Mouse (Mus musculus): ENCODE measurements around the gene Gabrd. TPM values are rescaled to one million over a fixed set of nuclear protein-coding genes. Genes with fewer than 3 reads are reported as not detected.

The Gabrd gene
- total and polyA plus RNA-seq, 2 experiments from 2014 or later, result 0.29 to 0.42 TPM

- Histone ChIP-seq H3K4me1 (ENCODE audit: insufficient read depth, low read length) (no peaks in the 10 kb centered on the region), H3K9ac (replicated peaks; ENCODE audit: low read length) (no peak overlapping the region), H3K27ac (no peak overlapping the region), H3K27me3 (ENCODE audit: insufficient read depth, low read length) (peaks cover 58% of the 10 kb centered on the region), H3K4me2 (ENCODE audit: low read depth, low read length) (no peak overlapping the region), H3K36me3 (ENCODE audit: insufficient read depth, low read length) (no peaks in the 10 kb centered on the region), H3K9me3 (ENCODE audit: low read length) (no peaks in the 10 kb centered on the region), H3K4me3 (ENCODE audit: low read length) (no peak overlapping the region)
- no peak for TF ChIP-seq CTCF (IDR thresholded peaks at IDR 0.05; ENCODE audit: low read depth)
- WGBS, result 49% methylated on average over 12 of the region's 12 CpGs
- DNase-seq (ENCODE audit: low spot score) (no peak), ATAC-seq (no peak)
These were observed 38.1 kb downstream of the Gabrd start for GRCm38 (mm10) chr4:155359560-155360464.

- Histone ChIP-seq H3K4me1 (ENCODE audit: insufficient read depth, low read length) (no peaks in the 10 kb centered on the region), H3K27me3 (ENCODE audit: insufficient read depth, low read length) (peaks cover 41% of the 10 kb centered on the region), H3K36me3 (ENCODE audit: insufficient read depth, low read length) (no peaks in the 10 kb centered on the region), H3K27ac (no peak overlapping the region), H3K4me2 (ENCODE audit: low read depth, low read length) (no peak overlapping the region), H3K9ac (replicated peaks; ENCODE audit: low read length) (no peak overlapping the region), H3K9me3 (ENCODE audit: low read length) (no peaks in the 10 kb centered on the region), H3K4me3 (ENCODE audit: low read length) (no peak overlapping the region)
- DNase-seq (ENCODE audit: low spot score) (no peak), ATAC-seq (no peak)
- WGBS, result 57% methylated on average over 2 of the region's 2 CpGs
- peak; percentile 30 for TF ChIP-seq CTCF (IDR thresholded peaks at IDR 0.05; ENCODE audit: low read depth)
These were observed 40.3 kb downstream of the Gabrd start for GRCm38 (mm10) chr4:155357601-155358000.

GRCm38 (mm10) chr4:155356354-155356753 is 41.6 kb downstream of the Gabrd start:
- H3K36me3 ChIP-seq (ENCODE audit: insufficient read depth, low read length), result no peaks in the 10 kb centered on the region
- H3K9ac ChIP-seq (replicated peaks; ENCODE audit: low read length), result no peak overlapping the region
- DNase-seq (ENCODE audit: low spot score) (no peak), ATAC-seq (no peak)
- 89% methylated on average over 10 of the region's 10 CpGs for WGBS
- H3K4me3 ChIP-seq (ENCODE audit: low read length), result no peak overlapping the region
- no peak for TF ChIP-seq CTCF (IDR thresholded peaks at IDR 0.05; ENCODE audit: low read depth)
- no peak overlapping the region for H3K27ac ChIP-seq
- H3K9me3 ChIP-seq (ENCODE audit: low read length), result no peaks in the 10 kb centered on the region
- H3K27me3 ChIP-seq (ENCODE audit: insufficient read depth, low read length), result peaks cover 29% of the 10 kb centered on the region
- H3K4me2 ChIP-seq (ENCODE audit: low read depth, low read length), result no peak overlapping the region
- no peaks in the 10 kb centered on the region for H3K4me1 ChIP-seq (ENCODE audit: insufficient read depth, low read length)

- no peak for TF ChIP-seq CTCF (IDR thresholded peaks at IDR 0.05; ENCODE audit: low read depth)
- no peak overlapping the region for H3K27ac ChIP-seq
- no peaks in the 10 kb centered on the region for H3K4me1 ChIP-seq (ENCODE audit: insufficient read depth, low read length)
- DNase-seq (ENCODE audit: low spot score) (no peak), ATAC-seq (no peak)
- H3K9me3 ChIP-seq (ENCODE audit: low read length), result no peaks in the 10 kb centered on the region
- no peak overlapping the region for H3K9ac ChIP-seq (replicated peaks; ENCODE audit: low read length)
- WGBS, result 85% methylated on average over 7 of the region's 7 CpGs
- H3K4me3 ChIP-seq (ENCODE audit: low read length), result no peak overlapping the region
- peaks cover 12% of the 10 kb centered on the region; the same call in 1 of the 2 replicates for H3K27me3 ChIP-seq (ENCODE audit: insufficient read depth, low read length)
- no peaks in the 10 kb centered on the region for H3K36me3 ChIP-seq (ENCODE audit: insufficient read depth, low read length)
- H3K4me2 ChIP-seq (ENCODE audit: low read depth, low read length), result no peak overlapping the region
These were observed 43.4 kb downstream of the Gabrd start for GRCm38 (mm10) chr4:155354546-155354945.

- Histone ChIP-seq H3K27me3 (ENCODE audit: insufficient read depth, low read length) (0 out of 2 replicates have a peak, but pooled peaks cover 7% of the 10 kb centered on the region), H3K9ac (replicated peaks; ENCODE audit: low read length) (no peak overlapping the region)
These were observed 43.9 kb downstream of the Gabrd start for GRCm38 (mm10) chr4:155354035-155354434.

GRCm38 (mm10) chr4:155352581-155352980 is 45.3 kb downstream of the Gabrd start:
- DNase-seq (ENCODE audit: low spot score) (no peak), ATAC-seq (no peak)
- 90% methylated on average over 3 of the region's 3 CpGs for WGBS
- Histone ChIP-seq H3K9ac (replicated peaks; ENCODE audit: low read length) (no peak overlapping the region), H3K9me3 (ENCODE audit: low read length) (no peaks in the 10 kb centered on the region), H3K4me2 (ENCODE audit: low read depth, low read length) (no peak overlapping the region), H3K36me3 (ENCODE audit: insufficient read depth, low read length) (no peaks in the 10 kb centered on the region), H3K4me1 (ENCODE audit: insufficient read depth, low read length) (no peaks in the 10 kb centered on the region), H3K4me3 (ENCODE audit: low read length) (no peak overlapping the region), H3K27me3 (ENCODE audit: insufficient read depth, low read length) (no peaks in the 10 kb centered on the region), H3K27ac (no peak overlapping the region)
- TF ChIP-seq CTCF (IDR thresholded peaks at IDR 0.05; ENCODE audit: low read depth), result no peak

More at GRCm38 (mm10) chr4:155354035-155354434, 43.9 kb downstream of the Gabrd start:
- Histone ChIP-seq H3K9me3 (ENCODE audit: low read length) (no peaks in the 10 kb centered on the region), H3K27ac (no peak overlapping the region), H3K4me3 (ENCODE audit: low read length) (no peak overlapping the region), H3K4me1 (ENCODE audit: insufficient read depth, low read length) (no peaks in the 10 kb centered on the region), H3K4me2 (ENCODE audit: low read depth, low read length) (no peak overlapping the region), H3K36me3 (ENCODE audit: insufficient read depth, low read length) (no peaks in the 10 kb centered on the region)
- DNase-seq (ENCODE audit: low spot score) (no peak), ATAC-seq (no peak)
- no peak for TF ChIP-seq CTCF (IDR thresholded peaks at IDR 0.05; ENCODE audit: low read depth)
- 83% methylated on average over 6 of the region's 6 CpGs for WGBS

- ATAC-seq, result no peak
- H3K4me1 ChIP-seq (ENCODE audit: insufficient read depth, low read length), result peaks cover 12% of the 10 kb centered on the region; the same call in 1 of the 2 replicates
- no peak overlapping the region for H3K9ac ChIP-seq (replicated peaks; ENCODE audit: low read length)
- no peak for TF ChIP-seq CTCF (IDR thresholded peaks at IDR 0.05; ENCODE audit: low read depth)
- 88% methylated on average over 12 of the region's 12 CpGs for WGBS
- no peaks in the 10 kb centered on the region for H3K27me3 ChIP-seq (ENCODE audit: insufficient read depth, low read length)
- no peak for DNase-seq (ENCODE audit: low spot score)
- H3K27ac ChIP-seq, result peak overlapping the region; percentile 90; the same call in 1 of the 2 replicates
- no peak overlapping the region for H3K4me3 ChIP-seq (ENCODE audit: low read length)
- no peaks in the 10 kb centered on the region for H3K36me3 ChIP-seq (ENCODE audit: insufficient read depth, low read length)
- no peak overlapping the region for H3K4me2 ChIP-seq (ENCODE audit: low read depth, low read length)
- H3K9me3 ChIP-seq (ENCODE audit: low read length), result no peaks in the 10 kb centered on the region
These were observed 51.6 kb downstream of the Gabrd start for GRCm38 (mm10) chr4:155346350-155346749.
